Mouse (Mus musculus): Measurements from ENCODE around the gene Syn3.

GRCm38 (mm10) chr10:86067911-86068310 is 430.8 kb downstream of the Syn3 start:
- TF ChIP-seq CTCF (conservative IDR thresholded peaks at IDR 0.05; ENCODE audit: insufficient read depth, insufficient read length, low read depth, low read length), result no peak
- TF ChIP-seq POLR2A (IDR thresholded peaks at IDR 0.05; ENCODE audit: low read depth, low read length), result no peak
